Mouse (Mus musculus) embryonic facial prominence, embryonic 11.5 days (tissue): ENCODE data around the gene Elmo1. TPM values are rescaled to one million over a fixed set of nuclear protein-coding genes. Genes with fewer than 3 reads are reported as not detected.

Experiments used
- ATAC-seq: fragments of 200-750 bp; cut with Nextera tagmentation; replicated peaks from 2 replicates; pipeline ENCODE4 v1.8.0; 2017; ENCODE audit warnings: low read depth; ENCODE audit not compliant: insufficient number of reproducible peaks, low FRiP score, low TSS enrichment
- DNase-seq: peaks from one replicate; pipeline ENCODE4 v3.0.0-alpha.2; 2015; ENCODE audit warnings: low spot score
- H3K27ac ChIP-seq: fragments of 300-500 bp; sonication (generic); replicated peaks from 2 replicates; pipeline ENCODE4 v1.5.1; 2014; ENCODE audit warnings: mild to moderate bottlenecking, low read depth, low read length, control low read depth
- H3K27me3 ChIP-seq: fragments of 300-500 bp; sonication (generic); 2 replicates; pipeline ENCODE4 v1.6.1; 2014; ENCODE audit warnings: mild to moderate bottlenecking, low read length, moderate library complexity, mixed read lengths; ENCODE audit not compliant: control insufficient read depth, insufficient read depth
- H3K36me3 ChIP-seq: fragments of 300-500 bp; sonication (generic); replicated peaks from 2 replicates; pipeline ENCODE4 v1.6.1; 2014; ENCODE audit warnings: low read depth, mild to moderate bottlenecking, low read length, moderate library complexity, mixed read lengths; ENCODE audit not compliant: control insufficient read depth, insufficient read depth
- H3K4me1 ChIP-seq: fragments of 300-500 bp; sonication (generic); 2 replicates; pipeline ENCODE4 v1.6.1; 2014; ENCODE audit warnings: low read length, mixed read lengths; ENCODE audit not compliant: control insufficient read depth, insufficient read depth
- H3K4me2 ChIP-seq: fragments of 300-500 bp; sonication (generic); 2 replicates; pipeline ENCODE4 v1.6.1; 2014; ENCODE audit warnings: low read depth, mild to moderate bottlenecking, control low read depth, low read length, moderate library complexity
- H3K4me3 ChIP-seq: fragments of 300-500 bp; sonication (generic); 2 replicates; pipeline ENCODE4 v1.5.1; 2014; ENCODE audit warnings: low read depth, low read length, control low read depth
- H3K9ac ChIP-seq: fragments of 300-500 bp; sonication (generic); replicated peaks from 2 replicates; pipeline ENCODE4 v1.6.1; 2014; ENCODE audit warnings: mild to moderate bottlenecking, control low read depth, low read length
- H3K9me3 ChIP-seq: fragments of 300-500 bp; sonication (generic); replicated peaks from 2 replicates; pipeline ENCODE4 v1.6.1; 2016; ENCODE audit warnings: mild to moderate bottlenecking, low read length, inconsistent platforms, mixed read lengths; ENCODE audit not compliant: control insufficient read depth
- WGBS: fragments of 180-500 bp; shearing (Covaris S2); extraction: QIAGEN DNeasy Blood & Tissue Kit; methylation state at CpG from one replicate; pipeline ENCODE4 v1.1.7; 2014; 5-methylcytosine and 5-hydroxymethylcytosine counted together
- polyA plus RNA-seq: library from polyadenylated mRNA; unstranded; fragments of >200 nt; fragmentation: Nextera tagmentation; extraction: Ambion mirVana; gene quantifications from 2 replicates; pipeline ENCODE4 v1.2.1, GENCODE M21; 2014

The Elmo1 gene
- polyA plus RNA-seq, 1 experiment from 2014 or later = 8.8 TPM

DNA sequence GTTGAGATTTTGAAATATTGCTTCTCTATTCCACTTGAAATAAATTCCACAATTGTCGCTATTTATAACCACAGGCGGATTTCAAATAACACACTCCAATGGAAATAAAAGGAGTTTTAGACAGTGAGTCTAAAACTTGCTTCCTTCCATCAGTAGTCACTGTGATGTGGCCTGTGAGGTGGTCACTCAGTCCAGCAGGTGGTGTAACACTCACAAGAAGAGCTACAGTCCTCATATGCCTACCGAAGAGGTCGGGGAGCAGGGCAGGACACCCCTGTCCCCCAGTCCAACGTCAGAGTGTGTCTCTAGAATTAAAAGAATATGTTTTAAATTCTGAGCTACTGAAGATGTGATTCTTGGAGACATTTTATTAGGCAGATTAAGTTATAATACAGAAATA is 229.8 kb downstream of the Elmo1 start:
- Histone ChIP-seq H3K36me3 (no peaks in the 10 kb centered on the region), H3K4me3 (no peak overlapping the region), H3K4me2 (no peak overlapping the region), H3K4me1 (no peaks in the 10 kb centered on the region), H3K9ac (no peak overlapping the region), H3K27me3 (no peaks in the 10 kb centered on the region), H3K9me3 (no peaks in the 10 kb centered on the region), H3K27ac (no peak overlapping the region)
- 85% methylated on average over 5 of the region's 5 CpGs for WGBS
- no peak for DNase-seq
- ATAC-seq = no peak

DNA sequence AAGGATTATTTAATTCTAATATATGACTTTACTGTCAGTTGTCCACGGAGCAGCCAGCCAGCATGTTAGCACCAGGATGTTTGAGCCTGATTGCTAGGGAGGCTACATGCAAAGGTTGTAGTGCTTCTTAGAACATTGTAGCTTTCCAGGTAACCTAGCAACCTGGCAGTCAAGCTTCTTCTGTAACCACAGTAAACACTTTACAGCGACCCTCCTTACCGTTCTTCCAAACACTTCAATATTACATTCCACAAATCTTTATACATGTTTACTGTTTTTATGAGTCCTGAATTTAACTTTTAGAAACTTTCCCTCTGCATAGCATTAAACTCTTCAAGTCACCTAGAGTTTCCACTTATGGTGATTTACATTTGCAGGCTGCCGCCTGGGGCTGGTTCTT is 233.1 kb downstream of the Elmo1 start:
- H3K27me3 ChIP-seq = no peaks in the 10 kb centered on the region
- no peak overlapping the region for H3K4me2 ChIP-seq
- WGBS = 96% methylated on average over 4 of the region's 4 CpGs
- H3K36me3 ChIP-seq = no peaks in the 10 kb centered on the region
- H3K9ac ChIP-seq = no peak overlapping the region
- no peaks in the 10 kb centered on the region for H3K9me3 ChIP-seq
- H3K27ac ChIP-seq = no peak overlapping the region
- H3K4me3 ChIP-seq = no peak overlapping the region
- ATAC-seq (no peak), DNase-seq (no peak)
- H3K4me1 ChIP-seq = no peaks in the 10 kb centered on the region

DNA sequence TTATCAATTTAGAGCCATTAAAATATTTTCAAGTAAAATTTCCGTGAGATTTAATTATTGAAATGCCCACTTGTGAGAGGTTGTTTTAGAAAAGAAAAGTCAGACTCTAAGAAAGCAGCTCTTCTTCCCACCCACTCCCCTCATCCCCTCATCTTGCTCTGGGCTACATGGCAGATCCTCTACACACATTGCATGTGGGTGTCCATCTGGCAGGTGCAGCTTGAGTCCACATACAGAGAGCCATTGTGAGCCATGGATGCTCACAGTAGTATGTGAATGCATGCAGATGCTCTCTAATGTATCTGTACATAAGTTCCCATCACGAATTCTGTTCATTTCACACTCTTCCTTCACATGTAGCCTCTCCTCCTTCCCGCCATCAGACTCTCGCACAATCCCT is 236.7 kb downstream of the Elmo1 start:
- H3K4me2 ChIP-seq = no peak overlapping the region
- no peaks in the 10 kb centered on the region for H3K36me3 ChIP-seq
- H3K9ac ChIP-seq = no peak overlapping the region
- H3K4me1 ChIP-seq = no peaks in the 10 kb centered on the region
- no peaks in the 10 kb centered on the region for H3K9me3 ChIP-seq
- 83% methylated on average over 4 of the region's 4 CpGs for WGBS
- no peak overlapping the region for H3K27ac ChIP-seq
- no peak for ATAC-seq
- H3K4me3 ChIP-seq = no peak overlapping the region
- DNase-seq = no peak
- no peaks in the 10 kb centered on the region for H3K27me3 ChIP-seq

DNA sequence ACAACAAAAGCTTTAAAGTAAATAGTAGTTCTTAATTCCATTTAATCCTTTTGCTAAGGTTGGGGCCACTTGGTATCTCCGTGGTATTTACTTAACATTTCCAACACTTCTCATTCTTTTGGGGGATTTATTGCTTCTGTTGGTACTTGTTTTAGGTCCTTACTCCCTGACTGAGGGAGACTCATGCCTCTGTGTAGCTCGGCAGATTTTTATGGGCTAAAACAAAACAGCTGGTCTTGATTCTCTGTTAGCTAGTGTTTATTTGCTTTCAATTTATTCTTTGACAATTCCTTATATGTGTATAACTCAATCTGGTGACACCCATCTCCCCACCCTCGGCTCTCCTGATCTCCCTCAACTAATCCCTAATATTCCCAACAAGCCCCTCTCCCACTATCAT is 237.6 kb downstream of the Elmo1 start:
- Histone ChIP-seq H3K27ac (no peak overlapping the region), H3K36me3 (no peaks in the 10 kb centered on the region), H3K9ac (no peak overlapping the region), H3K27me3 (no peaks in the 10 kb centered on the region), H3K4me3 (no peak overlapping the region), H3K9me3 (no peaks in the 10 kb centered on the region), H3K4me2 (no peak overlapping the region), H3K4me1 (no peaks in the 10 kb centered on the region)
- 50% methylated on average over 3 of the region's 3 CpGs for WGBS
- no peak for ATAC-seq
- DNase-seq = no peak

DNA sequence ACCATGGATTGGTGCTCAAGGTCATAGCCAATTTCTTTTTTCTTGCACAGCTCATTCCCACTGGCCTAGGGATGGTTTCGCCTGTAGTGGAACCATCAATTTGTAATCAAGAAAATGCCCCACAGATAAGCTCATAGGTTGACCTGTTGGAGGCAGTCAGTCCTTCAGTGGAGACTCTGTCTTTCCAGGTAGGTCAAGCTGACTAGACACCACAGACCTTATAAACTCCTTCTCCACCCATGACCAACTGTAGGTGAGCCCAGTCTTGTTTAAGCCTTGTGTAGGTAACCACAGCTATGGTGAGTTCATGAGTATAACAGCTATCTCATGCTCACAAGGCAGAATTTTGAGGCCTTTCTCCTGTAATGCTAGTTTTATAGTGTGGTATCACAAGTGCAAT is 238.3 kb downstream of the Elmo1 start:
- no peaks in the 10 kb centered on the region for H3K4me1 ChIP-seq
- H3K9ac ChIP-seq = no peak overlapping the region
- 86% methylated on average over 1 of the region's 1 CpGs for WGBS
- H3K27ac ChIP-seq = no peak overlapping the region
- H3K4me2 ChIP-seq = no peak overlapping the region
- ATAC-seq = no peak
- no peaks in the 10 kb centered on the region for H3K36me3 ChIP-seq
- DNase-seq = no peak
- no peak overlapping the region for H3K4me3 ChIP-seq
- no peaks in the 10 kb centered on the region for H3K27me3 ChIP-seq
- no peaks in the 10 kb centered on the region for H3K9me3 ChIP-seq

DNA sequence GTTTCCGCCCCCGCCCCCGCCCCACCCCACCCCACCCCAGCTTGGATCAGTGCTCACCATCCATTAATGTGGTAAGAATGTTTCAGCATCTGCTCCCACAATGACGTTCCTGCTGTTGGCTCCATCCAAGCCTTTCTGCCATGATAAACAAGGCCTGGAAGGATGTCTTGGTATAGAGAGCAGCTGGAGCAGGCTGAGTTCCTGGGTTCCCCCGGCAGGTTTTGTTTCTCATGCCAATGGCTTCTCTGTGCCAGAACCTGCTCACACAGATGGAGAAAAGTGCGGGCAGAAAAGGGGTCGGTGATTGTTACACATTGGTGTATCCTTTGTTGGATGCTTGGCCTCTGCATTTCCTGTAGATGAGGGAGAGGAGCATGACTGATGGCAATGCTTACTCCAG is 240.6 kb downstream of the Elmo1 start:
- WGBS = 91% methylated on average over 7 of the region's 7 CpGs
- ATAC-seq (no peak), DNase-seq (no peak)
- Histone ChIP-seq H3K4me2 (no peak overlapping the region), H3K36me3 (no peaks in the 10 kb centered on the region), H3K9me3 (no peaks in the 10 kb centered on the region), H3K9ac (no peak overlapping the region), H3K4me3 (no peak overlapping the region), H3K27me3 (no peaks in the 10 kb centered on the region), H3K4me1 (no peaks in the 10 kb centered on the region), H3K27ac (no peak overlapping the region)

DNA sequence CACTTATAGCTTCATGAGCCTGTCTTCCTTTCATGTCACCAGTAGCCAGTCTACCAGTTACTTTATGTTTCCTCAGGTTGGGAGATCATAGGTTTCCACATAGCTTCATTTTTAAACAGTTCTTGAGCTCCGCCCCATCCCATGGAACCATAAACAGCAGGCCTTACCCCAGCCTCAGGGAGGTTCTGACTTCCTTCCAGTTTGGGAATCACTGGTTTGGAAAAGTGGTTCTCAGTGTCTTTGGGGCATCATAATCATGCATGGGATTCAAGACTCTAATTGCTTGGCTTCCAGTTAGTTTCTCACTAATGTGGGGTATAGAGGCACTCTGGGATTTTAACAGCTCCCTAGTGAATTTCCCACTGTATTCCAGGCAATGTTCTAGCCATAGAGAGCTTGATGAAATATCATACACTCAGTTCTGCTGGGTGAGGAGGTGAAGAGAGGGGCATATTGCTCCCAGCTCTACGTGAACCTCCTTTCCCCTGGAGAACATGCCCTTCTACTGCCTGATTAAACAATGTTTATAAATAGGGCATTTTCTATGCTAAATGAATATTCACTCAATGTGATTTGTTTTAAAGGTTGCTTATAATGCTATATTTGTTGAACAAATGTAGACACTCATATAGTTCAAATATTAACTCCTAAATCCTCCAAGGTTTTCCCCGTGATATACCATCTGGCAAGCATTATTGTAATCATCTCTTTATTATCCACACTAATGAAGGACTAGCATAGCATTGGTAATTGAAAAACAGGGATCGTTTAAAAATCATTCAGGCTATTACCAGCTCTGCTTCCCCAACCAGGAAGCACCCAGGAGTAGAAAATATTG is 244.9 kb downstream of the Elmo1 start:
- 71% methylated on average over 4 of the region's 4 CpGs for WGBS

DNA sequence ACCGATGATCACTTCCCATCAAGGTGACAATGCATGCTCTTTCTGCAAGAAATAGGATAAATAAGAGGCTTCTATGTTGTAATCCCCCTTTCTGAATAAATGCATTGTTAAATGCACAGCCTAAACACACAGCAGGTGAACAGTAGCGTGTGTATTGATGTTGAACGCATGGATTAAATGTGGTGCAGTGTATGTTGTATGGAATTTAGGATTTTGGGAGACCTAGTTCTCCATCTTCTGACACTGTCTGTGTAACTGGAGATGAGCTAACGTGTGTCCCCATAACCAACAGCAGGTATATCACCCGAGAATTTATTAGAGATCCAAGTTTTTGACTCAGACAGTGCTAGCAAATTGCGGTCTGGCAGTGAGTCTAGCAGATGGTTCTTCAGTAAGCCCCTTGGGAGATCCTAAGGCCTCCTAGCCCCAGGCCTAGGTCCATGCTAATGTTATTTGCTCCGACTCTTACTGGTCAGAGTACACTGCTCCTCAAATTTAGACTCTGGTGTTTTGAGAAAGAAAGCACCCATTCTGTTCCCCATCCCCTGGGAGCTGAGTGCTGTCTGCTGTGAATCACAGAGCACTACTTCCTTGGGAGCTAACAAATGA is 245.6 kb downstream of the Elmo1 start:
- Histone ChIP-seq H3K9ac (no peak overlapping the region), H3K36me3 (no peaks in the 10 kb centered on the region), H3K9me3 (no peaks in the 10 kb centered on the region), H3K4me2 (no peak overlapping the region), H3K27me3 (no peaks in the 10 kb centered on the region), H3K4me1 (no peaks in the 10 kb centered on the region), H3K4me3 (no peak overlapping the region), H3K27ac (no peak overlapping the region)
- no peak for ATAC-seq
- 81% methylated on average over 7 of the region's 7 CpGs for WGBS
- DNase-seq = no peak

More for the DNA sequence above, 244.9 kb downstream of the Elmo1 start:
- Histone ChIP-seq H3K4me1 (no peaks in the 10 kb centered on the region), H3K27me3 (no peaks in the 10 kb centered on the region), H3K27ac (no peak overlapping the region), H3K36me3 (no peaks in the 10 kb centered on the region), H3K4me3 (no peak overlapping the region), H3K9me3 (no peaks in the 10 kb centered on the region), H3K9ac (no peak overlapping the region), H3K4me2 (no peak overlapping the region)
- no peak for ATAC-seq
- no peak for DNase-seq
